Mouse (Mus musculus): ENCODE results near the gene Hrh1.

DNA sequence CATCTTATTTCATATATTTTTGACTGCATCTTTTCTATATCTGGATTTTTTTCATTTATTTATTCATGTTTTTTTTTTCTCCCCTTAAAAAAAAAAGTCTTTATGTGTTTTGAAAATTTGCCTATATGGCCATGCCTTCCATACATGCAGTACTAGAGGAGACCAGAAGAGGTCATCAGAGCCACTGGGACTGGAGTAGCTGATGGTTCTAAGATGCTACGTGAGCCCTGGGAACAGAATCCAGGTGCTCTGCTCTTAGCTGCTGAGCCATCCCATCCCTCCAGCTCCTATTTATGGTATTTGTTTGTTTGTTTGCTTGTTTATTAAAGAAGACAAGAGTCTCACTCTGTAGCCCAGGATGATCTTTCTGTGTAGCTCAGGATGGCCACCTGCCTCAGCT is 8.9 kb downstream of the Hrh1 start:
- TF ChIP-seq POLR2A (IDR thresholded peaks at IDR 0.05; ENCODE audit: borderline replicate concordance, low read depth, low read length) (no peak), CTCF (IDR thresholded peaks at IDR 0.05; ENCODE audit: low read depth, low read length) (peak; percentile 44; the same call in 1 of the 2 replicates)
